Mouse (Mus musculus): ENCODE results near the gene Arpc5. TPM values are rescaled to one million over a fixed set of nuclear protein-coding genes. Genes with fewer than 3 reads are reported as not detected.

The Arpc5 gene
- polyA plus RNA-seq, 1 experiment from 2014 or later, result 205 TPM

DNA sequence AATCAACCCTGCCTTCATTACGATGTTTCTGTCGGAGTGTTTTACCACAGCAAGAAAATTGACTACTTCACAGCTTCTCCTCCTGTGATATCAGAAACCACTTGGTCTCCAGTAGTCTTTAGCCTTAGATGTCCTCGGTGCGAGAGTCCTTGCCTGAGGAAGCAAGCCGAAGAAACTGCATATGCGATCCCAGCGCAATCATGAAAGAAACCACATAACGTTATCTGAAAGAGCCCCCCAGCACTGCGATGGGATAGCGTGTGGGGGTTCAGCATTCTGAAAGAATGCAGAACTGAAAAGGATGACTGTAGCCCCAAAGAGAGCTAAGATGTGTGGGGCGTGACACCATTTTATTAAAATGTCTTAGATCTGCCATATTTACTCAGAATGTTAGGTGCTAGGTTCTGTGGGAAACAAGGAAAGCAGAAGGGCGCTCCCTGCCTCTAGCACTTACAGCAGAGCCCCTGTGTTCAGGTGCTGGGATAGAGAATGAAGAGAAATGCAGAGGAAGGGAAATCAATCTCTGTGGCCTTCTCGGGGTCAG, 34.4 kb downstream of the Arpc5 start:
- H3K4me1 ChIP-seq, result 0 out of 2 replicates have a peak, but pooled peaks cover 4% of the 10 kb centered on the region
- H3K9me3 ChIP-seq, result no peaks in the 10 kb centered on the region
- H3K4me2 ChIP-seq (replicated peaks), result no peak overlapping the region
- WGBS, result 86% methylated on average over 13 of the region's 13 CpGs
- H3K4me3 ChIP-seq, result no peak overlapping the region
- no peaks in the 10 kb centered on the region for H3K36me3 ChIP-seq
- no peak for ATAC-seq (ENCODE audit: insufficient number of reproducible peaks, insufficient read depth, low FRiP score, low TSS enrichment)
- H3K9ac ChIP-seq, result no peak overlapping the region
- H3K27me3 ChIP-seq, result no peaks in the 10 kb centered on the region
- no peak overlapping the region for H3K27ac ChIP-seq

- Histone ChIP-seq H3K4me3 (no peak overlapping the region), H3K27me3 (no peaks in the 10 kb centered on the region), H3K36me3 (no peaks in the 10 kb centered on the region), H3K9me3 (no peaks in the 10 kb centered on the region), H3K27ac (no peak overlapping the region), H3K9ac (no peak overlapping the region), H3K4me2 (replicated peaks) (no peak overlapping the region), H3K4me1 (peaks cover 6% of the 10 kb centered on the region; the same call in 1 of the 2 replicates)
- no peak for ATAC-seq (ENCODE audit: insufficient number of reproducible peaks, insufficient read depth, low FRiP score, low TSS enrichment)
- WGBS, result 84% methylated on average over 6 of the region's 6 CpGs
These were observed 38.6 kb downstream of the Arpc5 start for GRCm38 (mm10) chr1:152804907-152805306.

GRCm38 (mm10) chr1:152807619-152808391, 41.5 kb downstream of the Arpc5 start:
- H3K27ac ChIP-seq, result peak overlapping the region; percentile 58; the same call in 1 of the 2 replicates
- WGBS, result 59% methylated on average over 18 of the region's 18 CpGs
- H3K9me3 ChIP-seq, result no peaks in the 10 kb centered on the region
- H3K36me3 ChIP-seq, result no peaks in the 10 kb centered on the region
- ATAC-seq (ENCODE audit: insufficient number of reproducible peaks, insufficient read depth, low FRiP score, low TSS enrichment), result no peak
- no peaks in the 10 kb centered on the region for H3K27me3 ChIP-seq
- no peak overlapping the region for H3K4me3 ChIP-seq
- no peak overlapping the region for H3K9ac ChIP-seq
- peaks cover 5% of the 10 kb centered on the region; the same call in 1 of the 2 replicates for H3K4me1 ChIP-seq
- no peak overlapping the region for H3K4me2 ChIP-seq (replicated peaks)

DNA sequence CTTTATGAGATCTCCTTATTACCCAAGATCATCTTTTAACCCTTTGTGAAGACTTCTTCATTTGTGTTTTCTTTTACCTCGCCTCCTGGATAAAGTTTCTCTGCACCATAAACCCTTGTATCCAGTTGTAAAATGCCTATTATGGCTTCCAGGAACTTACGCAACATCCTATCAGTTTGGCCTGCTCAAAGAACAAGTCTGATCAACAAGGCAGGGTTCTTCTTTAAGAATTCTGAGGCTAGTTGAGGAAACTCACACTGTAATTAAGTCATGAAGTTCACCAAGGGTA, 42.0 kb downstream of the Arpc5 start:
- Histone ChIP-seq H3K27ac (no peak overlapping the region), H3K4me3 (no peak overlapping the region), H3K9ac (no peak overlapping the region), H3K4me1 (peaks cover 5% of the 10 kb centered on the region; the same call in 1 of the 2 replicates), H3K27me3 (no peaks in the 10 kb centered on the region), H3K9me3 (no peaks in the 10 kb centered on the region), H3K4me2 (replicated peaks) (no peak overlapping the region), H3K36me3 (no peaks in the 10 kb centered on the region)
- WGBS, result 79% methylated on average over 2 of the region's 2 CpGs
- ATAC-seq (ENCODE audit: insufficient number of reproducible peaks, insufficient read depth, low FRiP score, low TSS enrichment), result no peak

GRCm38 (mm10) chr1:152809541-152810252, 43.4 kb downstream of the Arpc5 start:
- no peaks in the 10 kb centered on the region for H3K9me3 ChIP-seq
- no peak overlapping the region for H3K27ac ChIP-seq
- H3K4me2 ChIP-seq (replicated peaks), result no peak overlapping the region
- H3K4me1 ChIP-seq, result peaks cover 5% of the 10 kb centered on the region; the same call in 1 of the 2 replicates
- 0 out of 2 replicates have a peak, but pooled peaks have one; percentile 19 for ATAC-seq (ENCODE audit: insufficient number of reproducible peaks, insufficient read depth, low FRiP score, low TSS enrichment)
- no peaks in the 10 kb centered on the region for H3K27me3 ChIP-seq
- no peaks in the 10 kb centered on the region for H3K36me3 ChIP-seq
- H3K4me3 ChIP-seq, result no peak overlapping the region
- 35% methylated on average over 8 of the region's 8 CpGs for WGBS
- no peak overlapping the region for H3K9ac ChIP-seq

GRCm38 (mm10) chr1:152810533-152811439, 44.4 kb downstream of the Arpc5 start:
- H3K36me3 ChIP-seq, result no peaks in the 10 kb centered on the region
- WGBS, result 76% methylated on average over 13 of the region's 13 CpGs
- H3K4me2 ChIP-seq (replicated peaks), result no peak overlapping the region
- no peak overlapping the region for H3K4me3 ChIP-seq
- H3K9ac ChIP-seq, result no peak overlapping the region
- H3K4me1 ChIP-seq, result peaks cover 5% of the 10 kb centered on the region; the same call in 1 of the 2 replicates
- no peak overlapping the region for H3K27ac ChIP-seq
- ATAC-seq (ENCODE audit: insufficient number of reproducible peaks, insufficient read depth, low FRiP score, low TSS enrichment), result no peak
- H3K27me3 ChIP-seq, result no peaks in the 10 kb centered on the region
- no peaks in the 10 kb centered on the region for H3K9me3 ChIP-seq

GRCm38 (mm10) chr1:152815265-152815701, 48.9 kb downstream of the Arpc5 start:
- peaks cover 3% of the 10 kb centered on the region; the same call in 1 of the 2 replicates for H3K4me1 ChIP-seq

DNA sequence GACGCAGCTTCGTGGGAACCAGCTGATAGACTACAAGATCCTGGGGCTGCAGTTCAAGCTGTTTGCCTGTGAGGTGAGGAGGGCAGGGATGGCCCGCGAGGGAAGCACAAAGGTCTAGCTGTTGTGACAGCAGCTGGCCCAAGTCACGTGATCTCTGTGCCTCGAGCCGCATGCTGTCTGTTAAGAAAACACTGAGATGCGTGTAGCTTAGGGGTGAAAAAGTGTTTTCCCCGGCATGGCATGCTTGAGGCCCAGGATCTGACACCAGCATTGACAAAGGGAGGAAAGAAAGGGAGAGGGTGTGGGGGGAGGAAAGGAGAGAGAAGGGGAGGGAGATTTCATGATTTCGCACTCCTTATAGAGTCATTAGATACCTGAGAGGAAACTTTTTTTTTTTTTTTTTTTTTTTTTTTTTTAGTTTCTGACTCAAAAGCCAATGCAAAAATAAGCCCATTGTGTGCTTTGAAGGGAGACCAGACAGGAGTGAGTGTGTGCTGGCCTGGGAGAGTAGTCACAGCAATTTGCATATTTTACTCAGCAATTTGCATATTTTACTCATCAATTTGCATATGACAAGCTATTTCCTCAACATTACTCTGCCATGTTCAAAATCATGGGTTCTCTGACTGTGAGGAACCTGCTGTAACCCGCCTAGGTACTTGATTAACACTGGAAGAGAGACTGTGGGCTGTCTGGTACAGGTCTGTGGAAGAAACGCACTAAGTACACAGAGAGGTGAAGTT, 50.9 kb downstream of the Arpc5 start:
- H3K4me2 ChIP-seq (replicated peaks), result no peak overlapping the region
- H3K4me3 ChIP-seq, result no peak overlapping the region
- H3K36me3 ChIP-seq, result no peaks in the 10 kb centered on the region
- H3K27ac ChIP-seq, result no peak overlapping the region
- ATAC-seq (ENCODE audit: insufficient number of reproducible peaks, insufficient read depth, low FRiP score, low TSS enrichment), result no peak
- H3K9ac ChIP-seq, result no peak overlapping the region
- no peaks in the 10 kb centered on the region for H3K9me3 ChIP-seq
- peaks cover 3% of the 10 kb centered on the region; the same call in 1 of the 2 replicates for H3K4me1 ChIP-seq
- 24% methylated on average over 12 of the region's 12 CpGs for WGBS
- H3K27me3 ChIP-seq, result no peaks in the 10 kb centered on the region

More at GRCm38 (mm10) chr1:152815265-152815701, 48.9 kb downstream of the Arpc5 start:
- ATAC-seq (ENCODE audit: insufficient number of reproducible peaks, insufficient read depth, low FRiP score, low TSS enrichment), result peak; percentile 71; the same call in 1 of the 2 replicates
- Histone ChIP-seq H3K9me3 (no peaks in the 10 kb centered on the region), H3K4me3 (no peak overlapping the region), H3K9ac (no peak overlapping the region), H3K4me2 (replicated peaks) (no peak overlapping the region), H3K36me3 (no peaks in the 10 kb centered on the region), H3K27me3 (no peaks in the 10 kb centered on the region), H3K27ac (no peak overlapping the region)
- 45% methylated on average over 7 of the region's 7 CpGs for WGBS

- Histone ChIP-seq H3K36me3 (no peaks in the 10 kb centered on the region), H3K9ac (no peak overlapping the region), H3K4me3 (no peak overlapping the region), H3K9me3 (no peaks in the 10 kb centered on the region), H3K4me2 (replicated peaks) (no peak overlapping the region), H3K27ac (no peak overlapping the region), H3K4me1 (peaks cover 3% of the 10 kb centered on the region; the same call in 1 of the 2 replicates), H3K27me3 (no peaks in the 10 kb centered on the region)
- ATAC-seq (ENCODE audit: insufficient number of reproducible peaks, insufficient read depth, low FRiP score, low TSS enrichment), result no peak
- 33% methylated on average over 10 of the region's 10 CpGs for WGBS
These were observed 51.5 kb downstream of the Arpc5 start for GRCm38 (mm10) chr1:152817794-152818193.

DNA sequence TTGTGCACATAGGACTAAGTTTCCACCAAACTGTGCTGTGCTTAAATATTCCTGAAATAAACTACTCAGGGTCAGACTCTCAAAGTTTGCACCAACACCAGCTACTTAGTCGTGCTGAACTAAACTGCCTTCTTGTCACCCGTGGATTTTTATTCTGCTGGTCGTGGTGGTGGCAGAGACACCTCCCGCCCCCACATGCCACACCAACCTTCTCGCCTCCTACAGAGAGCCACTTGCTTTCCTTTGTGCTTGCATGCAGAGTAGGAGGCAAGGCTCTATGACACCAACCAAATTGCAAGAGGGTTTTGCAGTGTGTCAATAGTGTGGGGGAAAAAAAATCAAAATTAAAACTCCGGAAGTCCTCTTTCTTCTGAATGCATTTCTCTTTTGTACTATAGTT, 53.2 kb downstream of the Arpc5 start:
- WGBS, result 87% methylated on average over 6 of the region's 6 CpGs

More for the DNA sequence above, 53.2 kb downstream of the Arpc5 start:
- H3K4me3 ChIP-seq, result no peak overlapping the region
- H3K4me2 ChIP-seq (replicated peaks), result no peak overlapping the region
- ATAC-seq (ENCODE audit: insufficient number of reproducible peaks, insufficient read depth, low FRiP score, low TSS enrichment), result no peak
- H3K27ac ChIP-seq, result no peak overlapping the region
- no peak overlapping the region for H3K9ac ChIP-seq
- H3K9me3 ChIP-seq, result no peaks in the 10 kb centered on the region
- H3K36me3 ChIP-seq, result no peaks in the 10 kb centered on the region
- peaks cover 3% of the 10 kb centered on the region; the same call in 1 of the 2 replicates for H3K4me1 ChIP-seq
- no peaks in the 10 kb centered on the region for H3K27me3 ChIP-seq
